Mouse (Mus musculus): Measurements from ENCODE around the gene Tesk1. TPM values are rescaled to one million over a fixed set of nuclear protein-coding genes. Genes with fewer than 3 reads are reported as not detected.
A peak's percentile ranks its signal among the peaks of the same experiment; 100 is the strongest.

Gene Tesk1
- polyA plus RNA-seq, 1 experiment from 2014 or later, result 1.0 TPM

- Histone ChIP-seq H3K4me2 (no peak overlapping the region), H3K4me1 (replicated peaks) (peaks cover 75% of the 10 kb centered on the region), H3K36me3 (replicated peaks) (peaks cover 28% of the 10 kb centered on the region), H3K27ac (replicated peaks) (no peak overlapping the region), H3K9me3 (replicated peaks) (no peaks in the 10 kb centered on the region), H3K27me3 (no peaks in the 10 kb centered on the region; the same call in 1 of the 2 replicates), H3K9ac (no peak overlapping the region), H3K4me3 (replicated peaks) (no peak overlapping the region)
- 70% methylated on average over 6 of the region's 6 CpGs for WGBS (ENCODE audit: insufficient replicate concordance)
- no peak for ATAC-seq (ENCODE audit: insufficient read depth)
Observed at GRCm38 (mm10) chr4:43496587-43496986, 54.8 kb downstream of the Tesk1 start.

GRCm38 (mm10) chr4:43497405-43497804 lies 55.7 kb downstream of the Tesk1 start:
- Histone ChIP-seq H3K36me3 (replicated peaks) (peaks cover 28% of the 10 kb centered on the region), H3K4me2 (peak overlapping the region; percentile 86), H3K27me3 (no peaks in the 10 kb centered on the region; the same call in 1 of the 2 replicates), H3K9me3 (replicated peaks) (no peaks in the 10 kb centered on the region), H3K4me1 (replicated peaks) (peaks cover 69% of the 10 kb centered on the region), H3K9ac (peak overlapping the region; percentile 93; the same call in 1 of the 2 replicates), H3K4me3 (replicated peaks) (peak overlapping the region; percentile 87), H3K27ac (replicated peaks) (no peak overlapping the region)
- ATAC-seq (ENCODE audit: insufficient read depth), result no peak
- 91% methylated on average over 8 of the region's 8 CpGs for WGBS (ENCODE audit: insufficient replicate concordance)

Other genes starting within 250 kb of the Tesk1 start
- gene Atp8b5, start 174.8 kb upstream of the Tesk1 start, polyA plus RNA-seq (2015; fragmentation: Nextera tagmentation; extraction: Ambion mirVana), result 0.08 and 0.09 TPM in 2 replicates
- 1.4 and 2.8 TPM in 2 replicates for gene Rusc2, start 60.0 kb upstream of the Tesk1 start, polyA plus RNA-seq (2015; fragmentation: Nextera tagmentation; extraction: Ambion mirVana)
- not detected in 2 replicates for gene Fam166b, start 12.8 kb upstream of the Tesk1 start, polyA plus RNA-seq (2015; fragmentation: Nextera tagmentation; extraction: Ambion mirVana)
- gene Cd72, start 12.7 kb downstream of the Tesk1 start, polyA plus RNA-seq (2015; fragmentation: Nextera tagmentation; extraction: Ambion mirVana), result 0.94 and 1.4 TPM in 2 replicates
- 0.07 and 0.18 TPM in 2 replicates for gene Sit1, start 41.8 kb downstream of the Tesk1 start, polyA plus RNA-seq (2015; fragmentation: Nextera tagmentation; extraction: Ambion mirVana)
- 33.5 and 34.2 TPM in 2 replicates for gene Ccdc107, start 51.0 kb downstream of the Tesk1 start, polyA plus RNA-seq (2015; fragmentation: Nextera tagmentation; extraction: Ambion mirVana)
- gene Arhgef39, start 57.8 kb downstream of the Tesk1 start, polyA plus RNA-seq (2015; fragmentation: Nextera tagmentation; extraction: Ambion mirVana), result 34.5 and 38.2 TPM in 2 replicates
- 1.3 and 1.9 TPM in 2 replicates for gene Car9, start 65.0 kb downstream of the Tesk1 start, polyA plus RNA-seq (2015; fragmentation: Nextera tagmentation; extraction: Ambion mirVana)
- 34.1 and 47.4 TPM in 2 replicates for gene Tpm2, start 81.8 kb downstream of the Tesk1 start, polyA plus RNA-seq (2015; fragmentation: Nextera tagmentation; extraction: Ambion mirVana)
- gene Creb3, start 120.4 kb downstream of the Tesk1 start, polyA plus RNA-seq (2015; fragmentation: Nextera tagmentation; extraction: Ambion mirVana), result 22.3 and 24.9 TPM in 2 replicates
- 37.5 and 40.3 TPM in 2 replicates for gene Tln1, start 120.8 kb downstream of the Tesk1 start, polyA plus RNA-seq (2015; fragmentation: Nextera tagmentation; extraction: Ambion mirVana)
- 13.6 and 15.7 TPM in 2 replicates for gene Rgp1, start 136.8 kb downstream of the Tesk1 start, polyA plus RNA-seq (2015; fragmentation: Nextera tagmentation; extraction: Ambion mirVana)
- 16.7 and 18.8 TPM in 2 replicates for gene Gba2, start 136.9 kb downstream of the Tesk1 start, polyA plus RNA-seq (2015; fragmentation: Nextera tagmentation; extraction: Ambion mirVana)
- 0.58 TPM in 1 of 2 replicates, not detected in the other for gene Msmp, start 142.6 kb downstream of the Tesk1 start, polyA plus RNA-seq (2015; fragmentation: Nextera tagmentation; extraction: Ambion mirVana)
- gene Npr2, start 190.0 kb downstream of the Tesk1 start, polyA plus RNA-seq (2015; fragmentation: Nextera tagmentation; extraction: Ambion mirVana), result 0.70 and 0.88 TPM in 2 replicates
- gene Spag8, start 211.7 kb downstream of the Tesk1 start, polyA plus RNA-seq (2015; fragmentation: Nextera tagmentation; extraction: Ambion mirVana), result not detected in 2 replicates
- gene Hint2, start 214.5 kb downstream of the Tesk1 start, polyA plus RNA-seq (2015; fragmentation: Nextera tagmentation; extraction: Ambion mirVana), result 62.9 and 69.4 TPM in 2 replicates
- 0.15 and 0.20 TPM in 2 replicates for gene Tmem8b, start 227.0 kb downstream of the Tesk1 start, polyA plus RNA-seq (2015; fragmentation: Nextera tagmentation; extraction: Ambion mirVana)
- gene Fam221b, start 227.2 kb downstream of the Tesk1 start, polyA plus RNA-seq (2015; fragmentation: Nextera tagmentation; extraction: Ambion mirVana), result 0.81 and 1.1 TPM in 2 replicates